Mouse (Mus musculus) embryonic fibroblast, embryonic 13.5 days (primary cell): ENCODE data around the gene Ddx54.
A peak's percentile ranks its signal among the peaks of the same experiment; 100 is the strongest.

ENCODE experiments used
- CTCF ChIP-seq: IDR thresholded peaks from 2 replicates; pipeline ENCODE4 v1.5.1; 2011; ENCODE audit warnings: mild to moderate bottlenecking, control low read depth, low read length, moderate library complexity, borderline replicate concordance; ENCODE audit not compliant: insufficient read depth
- POLR2A ChIP-seq: IDR thresholded peaks from 2 replicates; pipeline ENCODE4 v1.6.1; 2011; ENCODE audit warnings: low read depth, mild to moderate bottlenecking, control low read depth, low read length, moderate library complexity

DNA sequence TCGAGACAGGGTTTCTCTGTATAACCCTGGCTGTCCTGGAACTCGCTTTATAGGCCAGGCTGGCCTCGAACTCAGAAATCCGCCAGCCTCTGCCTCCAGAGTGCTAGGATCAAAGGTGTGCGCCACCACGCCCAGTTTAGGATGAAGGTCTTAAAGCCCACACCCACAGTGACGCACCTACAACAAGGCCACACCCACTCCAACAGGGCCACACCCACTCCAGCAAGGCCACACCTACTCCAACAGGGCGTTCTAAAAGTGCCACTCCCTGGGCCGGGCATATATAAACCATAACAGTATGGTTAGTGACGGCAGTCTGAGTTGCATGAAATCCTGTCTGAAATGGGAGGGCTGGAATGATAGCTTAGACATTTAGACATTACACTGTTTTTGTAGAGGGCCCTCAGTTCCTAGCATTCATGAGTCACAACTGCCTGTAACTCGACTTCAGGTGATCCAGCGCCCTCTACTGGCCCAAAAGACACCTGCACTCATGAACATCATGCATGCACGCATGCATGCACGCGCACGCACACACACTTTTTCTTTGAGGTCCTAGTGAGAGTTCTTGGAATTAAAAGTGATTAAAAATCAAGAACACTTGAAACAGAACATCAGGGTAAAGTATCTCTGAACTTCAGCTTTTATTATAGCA is 22.1 kb upstream of the Ddx54 start:
- TF ChIP-seq CTCF (peak; percentile 55; the same call in 1 of the 2 replicates), POLR2A (no peak)
